Mouse (Mus musculus): ENCODE measurements at regions not wholly inside any gene's neighbourhood (a gene's known extent, or its start where the extent isn't known, plus 50 kb on each side); places are given as distances from the start of the nearest gene placed in this dataset.

- H3K4me3 ChIP-seq (ENCODE audit: low read length): no peak overlapping the region
- H3K4me2 ChIP-seq (ENCODE audit: low read depth, low read length): no peak overlapping the region
- no peaks in the 10 kb centered on the region for H3K9me3 ChIP-seq (ENCODE audit: control insufficient read depth, low read length)
- 51% methylated on average over 8 of the region's 8 CpGs for WGBS
- H3K36me3 ChIP-seq (ENCODE audit: control insufficient read depth, insufficient read depth, low read length): no peaks in the 10 kb centered on the region
- ATAC-seq: no peak
- H3K27me3 ChIP-seq (replicated peaks; ENCODE audit: control insufficient read depth, insufficient read depth, low read length): no peaks in the 10 kb centered on the region
- no peak overlapping the region for H3K27ac ChIP-seq (ENCODE audit: low read length)
- H3K9ac ChIP-seq (ENCODE audit: low read depth, low read length): no peak overlapping the region
- H3K4me1 ChIP-seq (ENCODE audit: control insufficient read depth, insufficient read depth, low read length): no peaks in the 10 kb centered on the region
Measured at GRCm38 (mm10) chr17:81201052-81201451, 136.2 kb upstream of the Thumpd2 start.

GRCm38 (mm10) chr17:81194006-81194405, 129.1 kb upstream of the Thumpd2 start:
- no peaks in the 10 kb centered on the region for H3K9me3 ChIP-seq (ENCODE audit: control insufficient read depth, low read length)
- no peaks in the 10 kb centered on the region for H3K27me3 ChIP-seq (replicated peaks; ENCODE audit: control insufficient read depth, insufficient read depth, low read length)
- no peak overlapping the region for H3K4me2 ChIP-seq (ENCODE audit: low read depth, low read length)
- no peak overlapping the region for H3K27ac ChIP-seq (ENCODE audit: low read length)
- WGBS: 76% methylated on average over 10 of the region's 10 CpGs
- H3K4me3 ChIP-seq (ENCODE audit: low read length): no peak overlapping the region
- no peak for ATAC-seq
- H3K36me3 ChIP-seq (ENCODE audit: control insufficient read depth, insufficient read depth, low read length): no peaks in the 10 kb centered on the region
- H3K9ac ChIP-seq (ENCODE audit: low read depth, low read length): no peak overlapping the region
- H3K4me1 ChIP-seq (ENCODE audit: control insufficient read depth, insufficient read depth, low read length): no peaks in the 10 kb centered on the region

GRCm38 (mm10) chr17:81193230-81193871, 128.5 kb upstream of the Thumpd2 start:
- Histone ChIP-seq H3K4me2 (ENCODE audit: low read depth, low read length) (no peak overlapping the region), H3K9me3 (ENCODE audit: control insufficient read depth, low read length) (no peaks in the 10 kb centered on the region), H3K27ac (ENCODE audit: low read length) (no peak overlapping the region), H3K27me3 (replicated peaks; ENCODE audit: control insufficient read depth, insufficient read depth, low read length) (no peaks in the 10 kb centered on the region), H3K4me1 (ENCODE audit: control insufficient read depth, insufficient read depth, low read length) (no peaks in the 10 kb centered on the region), H3K36me3 (ENCODE audit: control insufficient read depth, insufficient read depth, low read length) (no peaks in the 10 kb centered on the region), H3K9ac (ENCODE audit: low read depth, low read length) (no peak overlapping the region), H3K4me3 (ENCODE audit: low read length) (no peak overlapping the region)
- 35% methylated on average over 8 of the region's 8 CpGs for whole genome bisulfite sequencing
- ATAC-seq: 0 out of 2 replicates have a peak, but pooled peaks have one; percentile 42

- Histone ChIP-seq H3K9ac (ENCODE audit: low read depth, low read length) (no peak overlapping the region), H3K36me3 (ENCODE audit: control insufficient read depth, insufficient read depth, low read length) (no peaks in the 10 kb centered on the region), H3K4me1 (ENCODE audit: control insufficient read depth, insufficient read depth, low read length) (no peaks in the 10 kb centered on the region), H3K4me3 (ENCODE audit: low read length) (no peak overlapping the region), H3K27me3 (replicated peaks; ENCODE audit: control insufficient read depth, insufficient read depth, low read length) (no peaks in the 10 kb centered on the region), H3K9me3 (ENCODE audit: control insufficient read depth, low read length) (no peaks in the 10 kb centered on the region), H3K4me2 (ENCODE audit: low read depth, low read length) (no peak overlapping the region), H3K27ac (ENCODE audit: low read length) (no peak overlapping the region)
- WGBS: 45% methylated on average over 4 of the region's 4 CpGs
- 0 out of 2 replicates have a peak, but pooled peaks have one; percentile 31 for ATAC-seq
Measured at GRCm38 (mm10) chr17:81189996-81190395, 125.1 kb upstream of the Thumpd2 start.

GRCm38 (mm10) chr17:81185685-81186084, 120.8 kb upstream of the Thumpd2 start:
- Histone ChIP-seq H3K9ac (ENCODE audit: low read depth, low read length) (no peak overlapping the region), H3K9me3 (ENCODE audit: control insufficient read depth, low read length) (no peaks in the 10 kb centered on the region), H3K27ac (ENCODE audit: low read length) (no peak overlapping the region), H3K27me3 (replicated peaks; ENCODE audit: control insufficient read depth, insufficient read depth, low read length) (no peaks in the 10 kb centered on the region), H3K4me1 (ENCODE audit: control insufficient read depth, insufficient read depth, low read length) (no peaks in the 10 kb centered on the region), H3K4me2 (ENCODE audit: low read depth, low read length) (no peak overlapping the region), H3K36me3 (ENCODE audit: control insufficient read depth, insufficient read depth, low read length) (no peaks in the 10 kb centered on the region), H3K4me3 (ENCODE audit: low read length) (no peak overlapping the region)
- no peak for ATAC-seq
- WGBS: 92% methylated on average over 1 of the region's 1 CpGs

- Histone ChIP-seq H3K27me3 (replicated peaks; ENCODE audit: control insufficient read depth, insufficient read depth, low read length) (no peaks in the 10 kb centered on the region), H3K36me3 (ENCODE audit: control insufficient read depth, insufficient read depth, low read length) (no peaks in the 10 kb centered on the region), H3K4me1 (ENCODE audit: control insufficient read depth, insufficient read depth, low read length) (no peaks in the 10 kb centered on the region), H3K9me3 (ENCODE audit: control insufficient read depth, low read length) (no peaks in the 10 kb centered on the region), H3K27ac (ENCODE audit: low read length) (no peak overlapping the region), H3K9ac (ENCODE audit: low read depth, low read length) (no peak overlapping the region), H3K4me2 (ENCODE audit: low read depth, low read length) (no peak overlapping the region), H3K4me3 (ENCODE audit: low read length) (no peak overlapping the region)
- no peak for ATAC-seq
- 87% methylated on average over 8 of the region's 8 CpGs for WGBS
Measured at GRCm38 (mm10) chr17:81180813-81181424, 116.0 kb upstream of the Thumpd2 start.

GRCm38 (mm10) chr17:81176306-81176705, 111.4 kb upstream of the Thumpd2 start:
- no peaks in the 10 kb centered on the region for H3K27me3 ChIP-seq (replicated peaks; ENCODE audit: control insufficient read depth, insufficient read depth, low read length)
- H3K4me2 ChIP-seq (ENCODE audit: low read depth, low read length): no peak overlapping the region
- H3K4me3 ChIP-seq (ENCODE audit: low read length): no peak overlapping the region
- H3K4me1 ChIP-seq (ENCODE audit: control insufficient read depth, insufficient read depth, low read length): no peaks in the 10 kb centered on the region
- H3K9ac ChIP-seq (ENCODE audit: low read depth, low read length): no peak overlapping the region
- H3K27ac ChIP-seq (ENCODE audit: low read length): no peak overlapping the region
- ATAC-seq: no peak
- H3K36me3 ChIP-seq (ENCODE audit: control insufficient read depth, insufficient read depth, low read length): no peaks in the 10 kb centered on the region
- 89% methylated on average over 3 of the region's 3 CpGs for WGBS
- H3K9me3 ChIP-seq (ENCODE audit: control insufficient read depth, low read length): no peaks in the 10 kb centered on the region

- H3K9me3 ChIP-seq (ENCODE audit: control insufficient read depth, low read length): no peaks in the 10 kb centered on the region
- H3K27ac ChIP-seq (ENCODE audit: low read length): no peak overlapping the region
- 36% methylated on average over 4 of the region's 4 CpGs for WGBS
- H3K27me3 ChIP-seq (replicated peaks; ENCODE audit: control insufficient read depth, insufficient read depth, low read length): no peaks in the 10 kb centered on the region
- no peaks in the 10 kb centered on the region for H3K36me3 ChIP-seq (ENCODE audit: control insufficient read depth, insufficient read depth, low read length)
- no peak overlapping the region for H3K4me2 ChIP-seq (ENCODE audit: low read depth, low read length)
- H3K4me3 ChIP-seq (ENCODE audit: low read length): no peak overlapping the region
- no peak for ATAC-seq
- H3K9ac ChIP-seq (ENCODE audit: low read depth, low read length): no peak overlapping the region
- no peaks in the 10 kb centered on the region for H3K4me1 ChIP-seq (ENCODE audit: control insufficient read depth, insufficient read depth, low read length)
Measured at GRCm38 (mm10) chr17:81175877-81176276, 111.0 kb upstream of the Thumpd2 start.

GRCm38 (mm10) chr17:81172943-81173342, 108.1 kb upstream of the Thumpd2 start:
- Histone ChIP-seq H3K4me3 (ENCODE audit: low read length) (no peak overlapping the region), H3K9me3 (ENCODE audit: control insufficient read depth, low read length) (no peaks in the 10 kb centered on the region), H3K9ac (ENCODE audit: low read depth, low read length) (no peak overlapping the region), H3K27ac (ENCODE audit: low read length) (no peak overlapping the region), H3K4me1 (ENCODE audit: control insufficient read depth, insufficient read depth, low read length) (no peaks in the 10 kb centered on the region), H3K4me2 (ENCODE audit: low read depth, low read length) (no peak overlapping the region), H3K27me3 (replicated peaks; ENCODE audit: control insufficient read depth, insufficient read depth, low read length) (no peaks in the 10 kb centered on the region), H3K36me3 (ENCODE audit: control insufficient read depth, insufficient read depth, low read length) (no peaks in the 10 kb centered on the region)
- no peak for ATAC-seq
- 60% methylated on average over 3 of the region's 3 CpGs for WGBS

- H3K4me3 ChIP-seq (ENCODE audit: low read length): no peak overlapping the region
- H3K27me3 ChIP-seq (replicated peaks; ENCODE audit: control insufficient read depth, insufficient read depth, low read length): no peaks in the 10 kb centered on the region
- H3K4me2 ChIP-seq (ENCODE audit: low read depth, low read length): no peak overlapping the region
- WGBS: 69% methylated on average over 5 of the region's 5 CpGs
- no peaks in the 10 kb centered on the region for H3K36me3 ChIP-seq (ENCODE audit: control insufficient read depth, insufficient read depth, low read length)
- H3K4me1 ChIP-seq (ENCODE audit: control insufficient read depth, insufficient read depth, low read length): no peaks in the 10 kb centered on the region
- no peaks in the 10 kb centered on the region for H3K9me3 ChIP-seq (ENCODE audit: control insufficient read depth, low read length)
- ATAC-seq: no peak
- H3K27ac ChIP-seq (ENCODE audit: low read length): no peak overlapping the region
- H3K9ac ChIP-seq (ENCODE audit: low read depth, low read length): no peak overlapping the region
Measured at GRCm38 (mm10) chr17:81169118-81169517, 104.2 kb upstream of the Thumpd2 start.

Measured in intestine, embryonic 16.5 days (tissue).